Mouse (Mus musculus) adrenal gland, adult (tissue): ENCODE measurements around the gene Cyb5b.
A peak's percentile ranks its signal among the peaks of the same experiment; 100 is the strongest.
"Not testable (repeated sequence)": the region's sequence is repeated elsewhere in the genome, so short reads cannot be mapped to it uniquely, and the experiment has no call there.

Experiments used
- DNase-seq, 2 experiments: peaks; one replicate each; pipeline ENCODE4 v3.0.0; 2022 to 2023; ENCODE audit warnings: low spot score in 1 of 2; ENCODE audit not compliant: inconsistent age in 2 of 2

Gene Cyb5b

DNA sequence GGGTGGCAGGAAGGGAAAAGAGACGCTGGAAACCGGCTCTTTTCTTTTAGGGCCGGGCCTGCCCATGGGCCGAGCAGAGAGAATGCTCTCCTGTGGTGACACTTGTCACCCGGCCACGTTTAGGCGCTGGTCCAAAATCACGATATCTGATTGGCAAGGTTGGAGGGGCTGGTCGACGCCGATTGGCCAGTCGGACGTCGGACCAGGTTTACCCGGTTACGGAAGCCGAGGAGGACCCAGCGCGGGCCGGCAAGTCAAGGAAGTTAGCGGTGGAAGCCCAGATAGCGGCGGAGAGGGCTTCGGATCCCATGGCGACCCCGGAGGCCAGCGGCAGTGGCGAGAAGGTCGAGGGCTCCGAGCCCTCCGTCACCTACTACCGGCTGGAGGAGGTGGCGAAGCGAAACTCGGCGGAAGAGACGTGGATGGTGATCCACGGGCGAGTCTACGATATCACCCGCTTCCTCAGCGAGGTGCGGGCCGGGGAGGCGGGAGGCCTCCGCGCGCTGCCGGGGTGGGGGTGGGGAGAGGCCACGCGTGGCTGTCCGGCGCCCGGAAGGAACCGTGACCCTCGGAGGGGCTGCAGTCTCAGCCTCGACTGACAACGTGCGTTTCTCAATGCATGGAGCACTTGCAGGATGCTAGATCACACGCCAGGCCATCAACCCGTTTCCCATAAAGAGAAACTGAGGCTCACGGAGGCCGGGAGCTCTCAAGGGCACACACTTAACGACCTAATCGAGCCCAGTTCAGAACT is at the start of gene Cyb5b:
Gene Cyb5b (plus strand): TSS at position 237 of the 754 bp plus-strand sequence.
- peak; percentile 96 to 99 for DNase-seq

DNA sequence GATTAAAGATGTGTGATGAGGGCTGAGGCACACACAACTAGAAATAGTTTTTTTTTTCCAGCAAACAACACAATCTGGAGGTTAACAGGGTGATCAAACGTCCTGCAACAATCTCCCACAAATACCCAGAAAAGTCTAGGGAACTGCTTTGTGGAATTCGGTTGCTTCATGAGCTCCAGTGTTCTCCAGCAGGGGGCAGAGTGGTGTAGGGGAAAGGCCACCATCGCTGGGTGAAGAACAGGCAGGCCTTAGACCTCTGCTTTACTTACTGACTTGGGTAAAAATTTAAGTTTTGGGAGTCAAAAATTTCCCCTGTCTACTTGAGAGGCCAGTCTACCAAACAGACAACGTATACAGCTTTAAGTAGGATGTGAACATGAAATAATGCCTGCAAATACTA is 45.9 kb upstream of the Cyb5b start:
- DNase-seq = peak; percentile 78 to 94

DNA sequence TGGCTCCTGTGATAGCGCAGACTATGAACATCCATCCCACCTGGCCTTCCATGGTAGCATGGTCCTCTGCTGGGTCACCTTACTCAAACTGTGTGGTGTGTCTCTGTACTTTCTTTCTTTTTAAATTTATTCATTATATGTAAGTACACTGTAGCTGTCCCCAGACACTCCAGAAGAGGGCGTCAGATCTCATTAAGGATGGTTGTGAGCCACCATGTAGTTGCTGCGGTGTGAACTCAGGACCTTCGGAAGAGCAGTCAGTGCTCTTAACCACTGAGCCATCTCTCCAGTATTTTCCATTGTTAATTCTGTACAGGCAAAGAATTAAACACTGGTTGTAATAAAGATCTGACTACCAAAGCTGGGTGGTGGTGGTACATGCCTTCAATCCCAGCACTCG is 42.4 kb upstream of the Cyb5b start:
- not testable (repeated sequence) for DNase-seq

DNA sequence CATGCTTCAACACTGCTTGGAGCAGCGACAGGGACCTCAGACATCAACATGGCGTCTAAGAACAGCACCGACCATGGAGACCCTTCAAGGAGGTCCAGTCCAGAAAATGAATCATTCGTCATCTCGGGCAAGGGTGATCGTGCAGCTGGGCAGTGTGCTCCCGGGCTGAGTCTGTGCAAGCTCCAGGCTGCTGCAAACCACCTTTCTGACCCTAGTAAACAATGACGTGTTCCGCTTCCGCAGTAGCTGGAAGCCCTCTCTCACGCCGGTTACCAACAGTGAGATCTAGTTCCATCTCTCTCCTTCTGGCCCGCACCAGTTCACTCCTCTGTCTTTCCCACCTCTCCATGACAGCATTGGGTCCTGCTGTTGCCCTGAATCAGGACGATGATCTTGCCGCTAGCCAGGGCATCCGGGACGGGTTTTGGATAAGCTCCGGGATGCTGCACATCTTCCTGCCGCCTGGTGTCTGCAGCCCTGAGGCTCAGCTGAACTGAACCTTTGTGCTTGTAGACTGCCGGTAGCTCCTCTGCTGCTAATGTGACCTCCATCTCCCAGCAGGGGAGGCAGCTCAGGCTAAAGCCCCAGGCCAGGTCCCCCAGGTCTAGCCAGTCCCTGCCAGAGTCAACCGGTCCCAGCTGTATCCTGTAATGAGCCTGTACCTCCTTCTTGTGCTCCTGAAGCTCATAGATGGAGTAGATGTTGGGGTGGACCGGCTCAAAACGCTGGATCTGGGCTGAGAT is 41.3 kb upstream of the Cyb5b start:
- DNase-seq = peak in 1 of 2 experiments; percentile 22

DNA sequence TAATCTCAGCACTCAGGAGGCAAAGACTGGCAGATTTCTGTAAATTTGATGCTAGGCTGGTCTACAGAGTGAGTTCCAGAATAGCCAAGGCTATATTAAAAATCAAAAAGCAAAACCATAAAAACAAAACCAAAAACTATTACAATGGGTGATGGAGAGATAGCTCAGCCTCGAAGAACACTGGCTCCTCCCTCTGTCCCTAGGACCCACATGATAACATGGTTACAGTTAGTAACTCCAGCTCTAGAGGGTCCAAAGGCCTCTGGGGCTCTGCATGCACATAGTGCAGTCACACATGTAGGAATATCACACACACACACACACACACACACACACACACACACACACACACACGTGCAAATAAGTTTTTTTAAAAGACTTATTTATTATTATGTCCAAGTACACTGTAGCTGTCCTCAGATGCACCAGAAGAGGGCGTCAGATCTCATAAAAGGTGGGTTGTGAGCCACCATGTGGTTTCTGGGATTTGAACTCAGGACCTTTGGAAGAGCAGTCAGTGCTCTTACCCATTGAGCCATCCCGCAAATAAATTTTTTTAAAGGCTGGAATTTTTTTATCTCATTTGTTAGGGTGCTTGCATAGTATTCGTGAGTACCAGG is 40.5 kb upstream of the Cyb5b start:
- DNase-seq = no peak

DNA sequence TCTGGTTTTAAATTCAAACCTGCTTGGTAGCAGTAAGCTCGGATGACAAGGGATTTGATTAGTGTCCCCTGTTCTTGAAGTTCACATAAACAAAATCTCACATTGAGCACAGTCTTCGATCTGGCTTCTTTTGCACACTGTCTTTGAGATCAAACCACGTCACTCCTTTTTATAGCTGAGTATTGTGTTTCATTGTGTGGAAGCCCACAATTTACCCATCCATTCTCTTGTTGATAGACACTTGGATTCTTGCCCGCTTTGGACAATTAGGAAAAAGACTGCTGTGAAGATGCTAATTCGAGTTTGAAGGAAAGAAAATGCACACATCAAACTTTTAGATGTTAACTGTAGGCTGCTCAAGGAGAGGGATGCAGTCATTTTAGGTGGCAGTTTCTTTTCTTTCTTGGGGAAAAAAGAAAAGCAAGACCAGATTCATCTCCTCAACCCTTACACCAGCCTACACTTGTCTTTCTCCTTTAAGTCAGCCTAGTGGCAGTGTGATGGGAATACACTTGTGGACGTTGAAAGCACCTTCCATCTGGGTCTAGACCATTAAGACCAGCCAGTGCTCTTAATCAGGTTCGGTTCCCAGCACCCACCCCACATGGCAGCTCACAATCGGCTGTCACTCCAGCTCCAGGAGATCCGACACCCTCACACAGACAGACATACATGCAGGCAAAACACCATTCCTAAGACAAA is 39.7 kb upstream of the Cyb5b start:
- peak in 1 of 2 experiments; percentile 22 for DNase-seq

DNA sequence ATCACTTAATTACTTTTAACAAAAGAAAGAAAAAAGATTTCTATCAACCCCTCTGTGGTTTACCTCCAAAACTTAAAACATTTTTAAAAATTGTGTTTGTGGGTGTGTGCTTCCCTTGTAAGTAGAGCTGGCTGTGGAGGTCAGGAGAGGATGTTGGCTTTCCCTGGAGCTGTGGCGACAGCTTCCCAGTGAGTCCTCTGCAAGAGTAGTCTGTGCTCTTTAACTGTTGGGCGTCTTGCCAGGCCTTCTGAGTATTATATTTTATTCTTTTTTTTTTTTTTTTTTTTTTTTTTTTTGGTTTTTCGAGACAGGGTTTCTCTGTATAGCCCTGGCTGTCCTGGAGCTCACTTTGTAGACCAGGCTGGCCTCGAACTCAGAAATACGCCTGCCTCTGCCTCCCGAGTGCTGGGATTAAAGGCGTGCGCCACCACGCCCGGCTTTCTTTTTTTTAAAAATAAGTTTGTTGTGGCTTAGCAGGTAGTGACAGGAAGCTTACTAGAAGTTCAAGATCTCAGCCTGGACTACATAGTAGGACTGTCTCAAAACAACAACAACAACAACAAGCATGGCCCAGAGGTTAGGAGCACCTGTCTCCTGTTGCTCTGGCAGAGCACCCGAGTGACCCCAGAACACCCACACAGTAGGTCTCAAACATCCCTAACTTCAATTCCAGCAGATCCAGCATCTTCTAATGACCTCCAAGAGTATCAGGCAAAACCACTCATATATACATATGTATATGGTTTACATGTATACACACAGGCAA is 38.9 kb upstream of the Cyb5b start:
- DNase-seq = peak in 1 of 2 experiments; percentile 49

DNA sequence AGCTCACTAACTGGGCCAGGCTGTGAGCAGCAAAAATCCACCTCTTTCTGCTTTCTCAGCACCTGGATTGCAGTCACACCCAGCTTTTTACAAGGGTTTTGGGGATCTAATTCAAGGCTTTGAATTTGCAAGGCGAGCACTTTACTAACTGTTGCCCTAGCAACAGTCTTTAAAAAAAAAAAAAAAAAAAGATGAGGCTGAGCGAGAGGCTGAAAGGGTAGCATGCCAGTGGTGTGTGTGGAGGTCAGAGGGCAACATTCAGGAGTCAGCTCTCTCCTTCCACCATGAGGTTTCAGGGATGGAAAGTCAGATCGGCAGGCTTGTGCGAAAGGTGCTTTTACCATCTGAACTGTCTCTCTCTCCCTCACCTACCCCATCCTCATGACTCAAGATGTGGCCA is 37.2 kb upstream of the Cyb5b start:
- no peak for DNase-seq

DNA sequence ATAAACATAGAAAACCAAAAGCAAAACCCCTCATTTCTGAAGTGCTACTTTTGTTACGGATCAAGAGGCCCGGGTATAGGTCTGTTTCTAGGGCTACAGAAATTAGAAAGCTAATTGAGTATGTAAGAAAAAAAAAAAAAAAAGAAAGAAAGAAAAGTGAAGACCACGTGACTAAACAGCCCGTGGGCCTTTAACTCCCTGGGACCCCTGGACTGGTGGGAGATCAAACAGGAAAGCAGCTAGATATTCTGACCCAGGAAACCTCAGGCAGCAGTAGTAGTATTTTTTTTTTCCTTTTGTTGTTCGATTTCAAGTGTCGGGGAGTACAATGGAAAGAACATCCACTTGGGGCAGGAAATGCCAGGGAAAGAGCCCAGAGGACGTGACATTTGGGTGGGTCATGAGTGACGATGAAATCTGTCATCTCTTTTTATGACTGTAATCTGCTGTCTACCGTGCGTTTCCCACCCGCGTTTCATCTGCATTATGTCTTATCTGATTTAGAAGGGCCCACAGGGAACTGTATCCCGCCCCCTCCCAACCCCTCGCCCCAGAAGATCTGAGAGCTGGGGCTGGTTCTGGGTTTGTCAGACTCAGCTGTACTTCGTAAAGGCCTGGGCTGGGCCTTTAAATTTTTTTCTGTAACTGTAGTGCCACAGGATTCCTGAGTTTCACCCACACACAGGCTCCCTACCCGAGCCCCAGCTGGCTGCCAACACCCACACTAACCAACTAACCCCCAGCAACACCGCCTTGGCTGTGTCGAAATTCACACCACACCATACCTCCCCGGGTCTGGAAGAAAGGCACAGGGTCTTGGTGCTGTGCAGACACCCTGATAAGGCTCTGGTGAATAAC is 36.1 kb upstream of the Cyb5b start:
- peak in 1 of 2 experiments; percentile 63 for DNase-seq

DNA sequence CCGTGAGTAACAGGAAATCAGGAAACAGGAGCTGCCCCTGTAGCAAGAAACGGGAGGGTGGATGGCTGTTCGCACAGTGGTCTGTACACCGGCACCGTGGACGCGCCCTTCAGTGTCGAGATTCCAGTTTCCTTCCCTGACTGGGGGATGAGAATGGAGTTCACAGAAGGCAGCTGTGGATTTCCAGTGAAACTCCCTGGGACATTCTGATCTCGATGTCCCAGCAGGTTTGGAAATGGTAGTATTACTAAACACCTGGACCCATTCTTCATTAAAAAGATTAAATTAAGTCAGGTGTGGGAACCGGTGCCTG is 35.5 kb upstream of the Cyb5b start:
- peak in 1 of 2 experiments; percentile 60 for DNase-seq

DNA sequence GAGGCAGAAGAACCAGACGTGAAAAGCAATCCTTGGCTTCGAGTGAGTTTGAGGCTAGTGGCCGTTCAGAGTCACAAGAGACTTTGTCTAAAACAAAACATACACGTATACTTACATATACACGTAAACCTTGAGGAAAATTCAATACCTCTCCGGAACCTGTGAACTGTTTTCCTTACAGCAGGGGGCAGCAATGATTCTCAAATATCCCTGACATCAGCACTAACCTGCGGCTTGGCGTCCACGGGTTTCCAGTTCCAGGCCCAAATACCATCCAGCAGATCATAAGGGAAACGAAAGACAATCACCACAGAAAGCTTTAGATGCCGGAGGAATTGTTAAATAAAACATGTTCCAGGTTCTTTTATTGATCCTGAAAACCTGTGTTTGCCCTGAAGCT is 34.4 kb upstream of the Cyb5b start:
- peak; percentile 85 to 96 for DNase-seq

DNA sequence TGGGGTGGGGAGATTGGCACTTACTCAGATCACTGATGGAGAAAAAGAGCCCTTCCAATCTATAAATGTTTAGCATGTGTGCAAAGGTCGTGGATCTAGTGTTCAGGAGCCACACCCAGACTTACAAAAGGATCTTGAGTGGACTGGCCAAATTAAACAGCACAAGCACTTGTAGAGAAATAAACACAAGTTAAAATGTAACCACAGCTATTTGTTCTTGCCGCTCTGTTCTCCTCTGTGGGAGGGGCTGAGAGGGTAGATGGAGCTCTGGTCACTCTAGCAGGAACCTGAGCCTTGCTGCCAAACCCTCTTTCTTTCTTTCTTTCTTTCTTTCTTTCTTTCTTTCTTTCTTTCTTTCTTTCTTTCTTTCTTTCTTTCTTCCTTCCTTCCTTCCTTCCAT is 33.4 kb upstream of the Cyb5b start:
- DNase-seq = peak in 1 of 2 experiments; percentile 51

DNA sequence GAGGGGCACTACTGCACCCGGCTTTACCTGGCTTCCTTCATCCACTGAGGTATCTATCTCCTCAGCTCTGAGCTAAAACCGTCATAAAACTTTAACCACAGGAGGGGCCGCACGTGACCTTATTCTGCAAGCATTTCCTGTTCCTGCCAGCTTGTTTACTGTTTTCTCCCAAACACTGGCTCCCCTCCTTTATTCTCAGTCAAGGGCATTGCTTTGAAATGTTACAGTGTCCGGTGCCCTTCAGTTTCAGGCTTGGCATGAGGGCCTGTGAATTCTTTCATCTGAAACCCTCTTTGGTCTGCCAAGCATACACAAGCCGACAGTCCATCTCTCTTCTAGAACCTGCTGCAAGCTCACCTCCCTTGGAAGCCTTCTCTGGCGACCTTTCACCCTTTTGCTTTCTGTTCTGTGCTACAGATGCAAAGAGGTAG is 31.6 kb upstream of the Cyb5b start:
- peak; percentile 64 to 90 for DNase-seq

DNA sequence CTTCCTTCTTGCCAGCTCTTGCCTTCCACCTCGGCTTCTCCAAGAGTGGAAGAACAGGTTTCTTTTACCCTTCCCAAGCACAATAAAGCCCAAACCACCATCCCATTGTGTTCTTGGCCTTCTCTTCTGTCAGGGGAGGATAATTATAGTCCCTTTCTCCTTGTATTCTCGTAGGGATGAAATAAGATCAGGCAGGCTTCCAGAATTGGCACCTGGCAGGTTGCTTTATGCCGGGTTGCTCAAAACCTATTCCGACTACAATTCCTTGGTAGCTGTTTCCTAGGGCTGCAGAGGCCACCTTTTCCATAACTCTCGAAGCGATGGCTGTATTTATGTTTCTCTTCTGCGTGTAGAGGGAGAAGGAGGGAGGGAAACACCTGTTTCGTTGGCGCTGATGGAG is 31.0 kb upstream of the Cyb5b start:
- no peak for DNase-seq

DNA sequence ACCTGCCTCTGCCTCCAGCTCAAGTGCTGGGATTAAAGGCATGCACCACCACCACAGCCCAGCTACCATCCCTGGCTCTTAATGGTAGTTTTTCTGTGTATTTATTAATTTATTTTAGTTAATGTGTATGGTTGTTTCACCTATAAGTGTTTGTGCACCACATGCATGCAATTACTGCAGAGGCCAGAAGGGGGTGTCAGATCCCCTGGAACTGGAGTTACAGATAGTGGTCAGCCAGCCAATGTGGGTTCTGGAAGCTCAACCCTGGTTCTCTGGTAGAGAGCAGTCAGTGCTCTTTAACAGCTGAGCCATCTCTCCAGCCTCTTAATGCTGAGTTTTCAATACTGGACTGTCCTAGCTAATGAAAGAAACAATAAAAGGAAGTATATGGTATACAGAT is 29.6 kb upstream of the Cyb5b start:
- DNase-seq = peak in 1 of 2 experiments; percentile 56

DNA sequence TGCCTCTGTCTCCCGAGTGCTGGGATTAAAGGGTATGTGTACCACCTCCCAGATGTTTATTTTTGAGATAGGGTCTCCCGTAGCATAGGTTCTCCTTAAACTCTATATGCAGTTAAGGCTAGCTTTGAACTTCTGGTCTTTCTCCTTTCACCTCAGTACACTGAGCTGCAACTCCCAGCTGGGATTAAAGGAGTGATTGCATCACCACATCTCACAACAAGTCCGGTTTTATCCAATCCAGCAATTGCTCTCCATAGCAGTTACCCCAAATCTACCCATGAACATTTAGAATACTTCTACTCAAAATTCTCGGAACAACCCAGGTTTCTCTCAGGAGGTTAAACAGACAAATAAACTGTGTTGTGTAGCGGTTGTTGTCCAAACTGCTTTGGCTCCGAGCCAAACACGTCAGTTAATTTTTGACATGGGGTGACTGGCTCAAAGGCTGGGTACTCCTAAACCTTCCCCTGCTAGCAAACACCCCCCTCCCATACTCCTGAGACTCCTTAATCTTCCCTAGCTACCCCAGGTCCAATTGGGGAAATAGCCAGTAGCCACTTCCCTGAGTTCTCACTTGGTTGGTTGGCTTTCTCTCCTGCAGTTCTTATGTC is 28.7 kb upstream of the Cyb5b start:
- peak in 1 of 2 experiments; percentile 42 for DNase-seq

DNA sequence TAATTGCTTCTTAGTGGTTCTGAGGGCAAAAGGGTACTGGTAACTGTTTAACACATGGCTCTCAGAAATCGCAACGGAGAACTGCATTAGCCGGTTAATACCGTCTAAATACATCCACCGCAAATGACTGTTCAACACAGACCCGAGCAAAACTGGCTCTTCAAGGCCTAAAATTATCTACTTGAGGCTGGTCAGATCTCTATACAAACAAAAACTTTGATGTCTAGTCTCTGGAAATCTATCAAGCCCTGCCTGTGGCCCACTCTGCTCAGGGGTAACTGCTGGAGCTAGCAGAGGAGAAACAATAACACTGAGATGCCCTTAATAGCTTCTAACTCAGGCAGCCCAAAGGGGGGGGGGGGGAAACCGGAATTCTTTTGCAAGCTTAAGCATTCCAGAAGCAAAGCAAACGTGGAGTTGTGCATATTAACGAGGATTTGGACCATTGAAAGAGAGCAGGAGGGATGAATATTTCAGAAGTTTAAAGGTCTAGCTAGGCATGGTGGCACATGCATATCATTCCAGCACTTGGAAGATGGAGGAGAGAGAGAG is 27.3 kb upstream of the Cyb5b start:
- DNase-seq = peak in 1 of 2 experiments; percentile 43

DNA sequence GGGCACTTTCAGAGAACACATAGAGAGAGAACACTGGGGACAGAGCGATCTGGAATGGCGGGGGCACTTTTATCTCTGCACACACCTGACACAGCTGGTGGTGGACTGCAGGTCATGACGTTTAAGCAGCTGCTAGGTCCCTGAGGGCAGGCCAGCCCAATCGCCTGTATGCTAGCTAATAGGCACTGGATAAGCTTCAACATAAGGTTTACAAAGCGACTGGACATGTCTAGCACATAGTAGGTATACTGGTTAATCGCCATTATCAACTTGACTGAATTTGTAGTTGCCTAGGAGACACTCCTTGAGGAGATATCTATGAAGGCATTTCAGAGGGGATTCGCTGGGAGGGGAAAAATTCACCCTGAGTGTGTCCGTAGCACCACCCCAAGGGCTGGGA is 26.1 kb upstream of the Cyb5b start:
- no peak for DNase-seq
